Mouse (Mus musculus): ENCODE measurements around the gene Ap1s3. TPM values are rescaled to one million over a fixed set of nuclear protein-coding genes. Genes with fewer than 3 reads are reported as not detected.

Ap1s3 gene
- total RNA-seq, 2 experiments from 2014 or later = 0.08 to 0.56 TPM

GRCm38 (mm10) chr1:79675716-79676115 is 3.9 kb upstream of the Ap1s3 start:
- no peak for DNase-seq (ENCODE audit: low spot score)
- intact Hi-C loops (cut with DNase I) = no loop called here

- DNase-seq (ENCODE audit: low spot score) = no peak
- intact Hi-C loops (cut with DNase I) = no loop called here
These were observed 603 bp downstream of the Ap1s3 start for GRCm38 (mm10) chr1:79671196-79671542.

GRCm38 (mm10) chr1:79669419-79669974 is 2.3 kb downstream of the Ap1s3 start:
- intact Hi-C loops (cut with DNase I) = no loop called here
- no peak for DNase-seq (ENCODE audit: low spot score)

GRCm38 (mm10) chr1:79664911-79665310 is 6.9 kb downstream of the Ap1s3 start:
- intact Hi-C loops (cut with DNase I) = no loop called here
- DNase-seq (ENCODE audit: low spot score) = no peak

GRCm38 (mm10) chr1:79659598-79659997 is 12.2 kb downstream of the Ap1s3 start:
- no peak for DNase-seq (ENCODE audit: low spot score)
- intact Hi-C loops (cut with DNase I) = no loop called here

GRCm38 (mm10) chr1:79657411-79657810 is 14.4 kb downstream of the Ap1s3 start:
- intact Hi-C loops (cut with DNase I) = no loop called here
- DNase-seq (ENCODE audit: low spot score) = no peak

GRCm38 (mm10) chr1:79655819-79656555 is 15.8 kb downstream of the Ap1s3 start:
- intact Hi-C loops (cut with DNase I) = no loop called here
- no peak for DNase-seq (ENCODE audit: low spot score)

- DNase-seq (ENCODE audit: low spot score) = no peak
- intact Hi-C loops (cut with DNase I) = no loop called here
These were observed 16.8 kb downstream of the Ap1s3 start for GRCm38 (mm10) chr1:79654948-79655347.

GRCm38 (mm10) chr1:79643411-79644110 is 28.2 kb downstream of the Ap1s3 start:
- intact Hi-C loops (cut with DNase I) = no loop called here
- no peak for DNase-seq (ENCODE audit: low spot score)

- DNase-seq (ENCODE audit: low spot score) = no peak
- intact Hi-C loops (cut with DNase I) = no loop called here
These were observed 29.1 kb downstream of the Ap1s3 start for GRCm38 (mm10) chr1:79642680-79643079.

GRCm38 (mm10) chr1:79641355-79641754 is 30.4 kb downstream of the Ap1s3 start:
- intact Hi-C loops (cut with DNase I) = loop anchor here (2.0 kb wide), 1 partner anchor 917 kb away; no protein-coding TSS in a partner anchor
- DNase-seq (ENCODE audit: low spot score) = peak; percentile 1

GRCm38 (mm10) chr1:79640151-79640550 is 31.6 kb downstream of the Ap1s3 start:
- intact Hi-C loops (cut with DNase I) = loop anchor here (2.0 kb wide), 1 partner anchor 915 kb away; no protein-coding TSS in a partner anchor
- DNase-seq (ENCODE audit: low spot score) = peak; percentile 8

GRCm38 (mm10) chr1:79639683-79640082 is 32.1 kb downstream of the Ap1s3 start:
- intact Hi-C loops (cut with DNase I) = loop anchor here (2.0 kb wide), 1 partner anchor 915 kb away; no protein-coding TSS in a partner anchor
- no peak for DNase-seq (ENCODE audit: low spot score)

- DNase-seq (ENCODE audit: low spot score) = no peak
- intact Hi-C loops (cut with DNase I) = no loop called here
These were observed 32.7 kb downstream of the Ap1s3 start for GRCm38 (mm10) chr1:79639107-79639506.

GRCm38 (mm10) chr1:79637768-79638167 is 34.0 kb downstream of the Ap1s3 start:
- DNase-seq (ENCODE audit: low spot score) = no peak
- intact Hi-C loops (cut with DNase I) = no loop called here

GRCm38 (mm10) chr1:79631521-79631920 is 40.3 kb downstream of the Ap1s3 start:
- no peak for DNase-seq (ENCODE audit: low spot score)
- intact Hi-C loops (cut with DNase I) = no loop called here

GRCm38 (mm10) chr1:79629726-79630125 is 42.0 kb downstream of the Ap1s3 start:
- intact Hi-C loops (cut with DNase I) = no loop called here
- DNase-seq (ENCODE audit: low spot score) = no peak

- no peak for DNase-seq (ENCODE audit: low spot score)
- intact Hi-C loops (cut with DNase I) = no loop called here
These were observed 45.6 kb downstream of the Ap1s3 start for GRCm38 (mm10) chr1:79626140-79626539.

GRCm38 (mm10) chr1:79619434-79619833 is 52.3 kb downstream of the Ap1s3 start:
- intact Hi-C loops (cut with DNase I) = no loop called here
- no peak for DNase-seq (ENCODE audit: low spot score)

GRCm38 (mm10) chr1:79616492-79616891 is 55.3 kb downstream of the Ap1s3 start:
- intact Hi-C loops (cut with DNase I) = no loop called here

GRCm38 (mm10) chr1:79614456-79614855 is 57.3 kb downstream of the Ap1s3 start:
- intact Hi-C loops (cut with DNase I) = no loop called here
- DNase-seq (ENCODE audit: low spot score) = no peak

More at GRCm38 (mm10) chr1:79616492-79616891, 55.3 kb downstream of the Ap1s3 start:
- no peak for DNase-seq (ENCODE audit: low spot score)

Data from heart, postnatal 25 days (tissue).